Mouse (Mus musculus): Measurements from ENCODE around the gene Tapt1. TPM values are rescaled to one million over a fixed set of nuclear protein-coding genes. Genes with fewer than 3 reads are reported as not detected.

Tapt1 gene
- total and polyA plus RNA-seq, 2 experiments from 2014 or later = 24.6 to 82.3 TPM

GRCm38 (mm10) chr5:44180450-44180849 is 46.0 kb downstream of the Tapt1 start:
- Histone ChIP-seq H3K9me3 (ENCODE audit: low read length) (no peaks in the 10 kb centered on the region), H3K27ac (no peak overlapping the region; the same call in 1 of the 2 replicates), H3K4me1 (ENCODE audit: insufficient read depth, low read length) (no peaks in the 10 kb centered on the region), H3K36me3 (ENCODE audit: insufficient read depth, low read length) (peaks cover 44% of the 10 kb centered on the region), H3K9ac (replicated peaks; ENCODE audit: low read length) (no peak overlapping the region), H3K27me3 (ENCODE audit: insufficient read depth, low read length) (no peaks in the 10 kb centered on the region), H3K4me3 (ENCODE audit: low read length) (no peak overlapping the region), H3K4me2 (ENCODE audit: low read depth, low read length) (no peak overlapping the region)
- WGBS = 68% methylated on average over 3 of the region's 3 CpGs
- ATAC-seq = no peak
- no peak for TF ChIP-seq CTCF (IDR thresholded peaks at IDR 0.05; ENCODE audit: low read depth)
- no peak for DNase-seq (ENCODE audit: low spot score)

- H3K9ac ChIP-seq (replicated peaks; ENCODE audit: low read length) = no peak overlapping the region
- no peak overlapping the region for H3K27ac ChIP-seq
- no peak overlapping the region for H3K4me2 ChIP-seq (ENCODE audit: low read depth, low read length)
- no peak for TF ChIP-seq CTCF (IDR thresholded peaks at IDR 0.05; ENCODE audit: low read depth)
- no peaks in the 10 kb centered on the region for H3K27me3 ChIP-seq (ENCODE audit: insufficient read depth, low read length)
- WGBS = 67% methylated on average over 5 of the region's 5 CpGs
- no peak for ATAC-seq
- DNase-seq (ENCODE audit: low spot score) = no peak
- H3K36me3 ChIP-seq (ENCODE audit: insufficient read depth, low read length) = peaks cover 25% of the 10 kb centered on the region
- no peaks in the 10 kb centered on the region for H3K9me3 ChIP-seq (ENCODE audit: low read length)
- H3K4me1 ChIP-seq (ENCODE audit: insufficient read depth, low read length) = no peaks in the 10 kb centered on the region
- no peak overlapping the region for H3K4me3 ChIP-seq (ENCODE audit: low read length)
Observed at GRCm38 (mm10) chr5:44174046-44174445, 52.4 kb downstream of the Tapt1 start.

GRCm38 (mm10) chr5:44166866-44167265 is 59.6 kb downstream of the Tapt1 start:
- H3K4me1 ChIP-seq (ENCODE audit: insufficient read depth, low read length) = no peaks in the 10 kb centered on the region
- WGBS = 61% methylated on average over 6 of the region's 6 CpGs
- no peaks in the 10 kb centered on the region for H3K9me3 ChIP-seq (ENCODE audit: low read length)
- no peak overlapping the region for H3K9ac ChIP-seq (replicated peaks; ENCODE audit: low read length)
- DNase-seq (ENCODE audit: low spot score) (no peak), ATAC-seq (no peak)
- TF ChIP-seq CTCF (IDR thresholded peaks at IDR 0.05; ENCODE audit: low read depth) = no peak
- H3K27ac ChIP-seq = no peak overlapping the region
- no peak overlapping the region for H3K4me3 ChIP-seq (ENCODE audit: low read length)
- H3K27me3 ChIP-seq (ENCODE audit: insufficient read depth, low read length) = no peaks in the 10 kb centered on the region
- no peaks in the 10 kb centered on the region for H3K36me3 ChIP-seq (ENCODE audit: insufficient read depth, low read length)
- H3K4me2 ChIP-seq (ENCODE audit: low read depth, low read length) = no peak overlapping the region

- Histone ChIP-seq H3K27ac (no peak overlapping the region), H3K4me3 (ENCODE audit: low read length) (no peak overlapping the region), H3K9me3 (ENCODE audit: low read length) (no peaks in the 10 kb centered on the region), H3K36me3 (ENCODE audit: insufficient read depth, low read length) (no peaks in the 10 kb centered on the region), H3K9ac (replicated peaks; ENCODE audit: low read length) (no peak overlapping the region), H3K4me1 (ENCODE audit: insufficient read depth, low read length) (no peaks in the 10 kb centered on the region), H3K4me2 (ENCODE audit: low read depth, low read length) (no peak overlapping the region), H3K27me3 (ENCODE audit: insufficient read depth, low read length) (no peaks in the 10 kb centered on the region)
- 59% methylated on average over 2 of the region's 2 CpGs for WGBS
- peak; percentile 59 for TF ChIP-seq CTCF (IDR thresholded peaks at IDR 0.05; ENCODE audit: low read depth)
- ATAC-seq (peak; percentile 43; the same call in 1 of the 2 replicates), DNase-seq (ENCODE audit: low spot score) (peak; percentile 62)
Observed at GRCm38 (mm10) chr5:44165854-44166253, 60.6 kb downstream of the Tapt1 start.

GRCm38 (mm10) chr5:44164233-44164776 is 62.1 kb downstream of the Tapt1 start:
- TF ChIP-seq CTCF (IDR thresholded peaks at IDR 0.05; ENCODE audit: low read depth) = no peak
- H3K4me1 ChIP-seq (ENCODE audit: insufficient read depth, low read length) = no peaks in the 10 kb centered on the region
- H3K36me3 ChIP-seq (ENCODE audit: insufficient read depth, low read length) = no peaks in the 10 kb centered on the region
- 57% methylated on average over 7 of the region's 7 CpGs for WGBS
- ATAC-seq (no peak), DNase-seq (ENCODE audit: low spot score) (no peak)
- no peaks in the 10 kb centered on the region for H3K9me3 ChIP-seq (ENCODE audit: low read length)
- no peak overlapping the region for H3K27ac ChIP-seq
- no peak overlapping the region for H3K4me2 ChIP-seq (ENCODE audit: low read depth, low read length)
- no peaks in the 10 kb centered on the region for H3K27me3 ChIP-seq (ENCODE audit: insufficient read depth, low read length)
- no peak overlapping the region for H3K4me3 ChIP-seq (ENCODE audit: low read length)
- no peak overlapping the region for H3K9ac ChIP-seq (replicated peaks; ENCODE audit: low read length)

GRCm38 (mm10) chr5:44163318-44163717 is 63.1 kb downstream of the Tapt1 start:
- 0 out of 2 replicates have a peak, but pooled peaks have one; percentile 37 for TF ChIP-seq CTCF (IDR thresholded peaks at IDR 0.05; ENCODE audit: low read depth)

GRCm38 (mm10) chr5:44162786-44163185 is 63.6 kb downstream of the Tapt1 start:
- WGBS = 83% methylated on average over 7 of the region's 7 CpGs
- no peak overlapping the region for H3K4me2 ChIP-seq (ENCODE audit: low read depth, low read length)
- no peaks in the 10 kb centered on the region for H3K36me3 ChIP-seq (ENCODE audit: insufficient read depth, low read length)
- H3K4me1 ChIP-seq (ENCODE audit: insufficient read depth, low read length) = no peaks in the 10 kb centered on the region
- H3K27ac ChIP-seq = no peak overlapping the region
- H3K27me3 ChIP-seq (ENCODE audit: insufficient read depth, low read length) = no peaks in the 10 kb centered on the region
- no peak for TF ChIP-seq CTCF (IDR thresholded peaks at IDR 0.05; ENCODE audit: low read depth)
- H3K9ac ChIP-seq (replicated peaks; ENCODE audit: low read length) = no peak overlapping the region
- ATAC-seq (no peak), DNase-seq (ENCODE audit: low spot score) (no peak)
- no peaks in the 10 kb centered on the region for H3K9me3 ChIP-seq (ENCODE audit: low read length)
- H3K4me3 ChIP-seq (ENCODE audit: low read length) = no peak overlapping the region

More at GRCm38 (mm10) chr5:44163318-44163717, 63.1 kb downstream of the Tapt1 start:
- DNase-seq (ENCODE audit: low spot score) (no peak), ATAC-seq (no peak)
- no peak overlapping the region for H3K4me3 ChIP-seq (ENCODE audit: low read length)
- no peaks in the 10 kb centered on the region for H3K4me1 ChIP-seq (ENCODE audit: insufficient read depth, low read length)
- no peak overlapping the region for H3K27ac ChIP-seq
- H3K9me3 ChIP-seq (ENCODE audit: low read length) = no peaks in the 10 kb centered on the region
- H3K27me3 ChIP-seq (ENCODE audit: insufficient read depth, low read length) = no peaks in the 10 kb centered on the region
- no peak overlapping the region for H3K9ac ChIP-seq (replicated peaks; ENCODE audit: low read length)
- H3K4me2 ChIP-seq (ENCODE audit: low read depth, low read length) = no peak overlapping the region
- 95% methylated on average over 3 of the region's 3 CpGs for WGBS
- H3K36me3 ChIP-seq (ENCODE audit: insufficient read depth, low read length) = no peaks in the 10 kb centered on the region

All from hindbrain, postnatal 0 days (tissue).